Mouse (Mus musculus) liver, embryonic 14.5 days (tissue): Measurements from ENCODE around the gene Usp3. TPM values are rescaled to one million over a fixed set of nuclear protein-coding genes. Genes with fewer than 3 reads are reported as not detected.
A peak's percentile ranks its signal among the peaks of the same experiment; 100 is the strongest.

ENCODE experiments used
- ATAC-seq: fragments of 200-750 bp; cut with Nextera tagmentation; 2 replicates; pipeline ENCODE4 v1.8.0; 2017; ENCODE audit warnings: moderate number of reproducible peaks, mild to moderate bottlenecking, moderate library complexity; ENCODE audit not compliant: insufficient read depth
- DNase-seq, 3 experiments: peaks; one replicate each; pipeline ENCODE4 v3.0.0-alpha.2; 2012 to 2013; ENCODE audit warnings: low read depth in 3 of 3, low spot score in 3 of 3
- H3K27ac ChIP-seq: fragments of 300-500 bp; sonication (generic); 2 replicates; pipeline ENCODE4 v1.5.1; 2014; ENCODE audit warnings: moderate library complexity, mild to moderate bottlenecking, control low read depth, inconsistent platforms
- H3K27me3 ChIP-seq: fragments of 300-500 bp; sonication (generic); 2 replicates; pipeline ENCODE4 v1.6.1; 2014; ENCODE audit warnings: mild to moderate bottlenecking, low read length, moderate library complexity; ENCODE audit not compliant: control insufficient read depth, insufficient read depth
- H3K36me3 ChIP-seq: fragments of 300-500 bp; sonication (generic); replicated peaks from 2 replicates; pipeline ENCODE4 v1.6.1; 2014; ENCODE audit warnings: low read depth; ENCODE audit not compliant: control insufficient read depth, insufficient read depth
- H3K4me1 ChIP-seq, 2 experiments: fragments of 200-500 bp in 1 of 2; fragments of 300-500 bp in 1 of 2; sonication (generic) in 1 of 2; replicated peaks; 2 replicates each; pipeline ENCODE4 v1.6.1; 2012 to 2014; ENCODE audit warnings: antibody characterized with exemption in 1 of 2, inconsistent platforms in 1 of 2, low read length in 1 of 2; ENCODE audit not compliant: control insufficient read depth in 2 of 2, insufficient read depth in 2 of 2
- H3K4me2 ChIP-seq: fragments of 300-500 bp; sonication (generic); 2 replicates; pipeline ENCODE4 v1.6.1; 2014; ENCODE audit warnings: low read depth, mild to moderate bottlenecking, control low read depth, moderate library complexity
- H3K4me3 ChIP-seq, 2 experiments: fragments of 200-500 bp in 1 of 2; fragments of 300-500 bp in 1 of 2; sonication (generic) in 1 of 2; 2 replicates each; pipeline ENCODE4 v1.5.1; 2012 to 2014; ENCODE audit warnings: low read depth in 2 of 2, low read length in 2 of 2, mild to moderate bottlenecking in 2 of 2, control low read depth in 1 of 2, inconsistent platforms in 1 of 2, moderate library complexity in 1 of 2; ENCODE audit not compliant: insufficient read depth in 1 of 2
- H3K9ac ChIP-seq: fragments of 300-500 bp; sonication (generic); replicated peaks from 2 replicates; pipeline ENCODE4 v1.6.1; 2014; ENCODE audit warnings: mild to moderate bottlenecking, control low read depth, moderate library complexity
- H3K9me3 ChIP-seq: fragments of 300-500 bp; sonication (generic); 2 replicates; pipeline ENCODE4 v1.6.1; 2016; ENCODE audit warnings: low read length, mixed read lengths; ENCODE audit not compliant: control insufficient read depth
- CTCF ChIP-seq: IDR thresholded peaks from 2 replicates; pipeline ENCODE4 v1.5.1; 2016; ENCODE audit warnings: antibody characterized with exemption, low read depth, control low read depth
- EP300 ChIP-seq: IDR thresholded peaks from 2 replicates; pipeline ENCODE4 v1.6.1; 2016; ENCODE audit warnings: antibody characterized with exemption, low read depth
- WGBS: fragments of 180-500 bp; shearing (Covaris S2); extraction: QIAGEN DNeasy Blood & Tissue Kit; methylation state at CpG from one replicate; pipeline ENCODE4 v1.1.7; 2014; ENCODE audit not compliant: insufficient replicate concordance; 5-methylcytosine and 5-hydroxymethylcytosine counted together
- polyA plus RNA-seq, 2 experiments: library from polyadenylated mRNA; depleted of rRNA in 1 of 2; stranded (reverse) in 1 of 2; unstranded in 1 of 2; fragments of >200 nt; fragmentation: Nextera tagmentation in 1 of 2; extraction: Ambion mirVana in 1 of 2; gene quantifications; 2 replicates each; pipeline versions ENCODE4 v1.2.1 to v1.2.3; 2012 to 2014

The Usp3 gene
- polyA plus RNA-seq, 2 experiments = 6.7 to 14.8 TPM

- ATAC-seq = no peak
- Histone ChIP-seq H3K4me1 (peaks cover 4 to 23% of the 10 kb centered on the region in 2 experiments; a peak in 3 of 4 replicates), H3K4me2 (no peak overlapping the region), H3K4me3 (no peak overlapping the region), H3K36me3 (no peaks in the 10 kb centered on the region), H3K9me3 (no peaks in the 10 kb centered on the region), H3K27me3 (no peaks in the 10 kb centered on the region), H3K9ac (no peak overlapping the region), H3K27ac (no peak overlapping the region)
- TF ChIP-seq CTCF (no peak), EP300 (no peak)
- no peak for DNase-seq
- 36% methylated on average over 5 of the region's 5 CpGs for WGBS
Observed at GRCm38 (mm10) chr9:66598636-66599035, 5.7 kb upstream of the Usp3 start.

GRCm38 (mm10) chr9:66597480-66598215 lies 4.7 kb upstream of the Usp3 start:
- Histone ChIP-seq H3K27ac (no peak overlapping the region), H3K4me3 (no peak overlapping the region), H3K27me3 (no peaks in the 10 kb centered on the region), H3K4me1 (peaks cover 7 to 25% of the 10 kb centered on the region in 2 experiments; a peak in 3 of 4 replicates), H3K9me3 (no peaks in the 10 kb centered on the region), H3K36me3 (no peaks in the 10 kb centered on the region), H3K9ac (no peak overlapping the region), H3K4me2 (no peak overlapping the region)
- DNase-seq (no peak), ATAC-seq (no peak)
- no peak for TF ChIP-seq CTCF
- no peak for TF ChIP-seq EP300
- 49% methylated on average over 7 of the region's 7 CpGs for WGBS

DNA sequence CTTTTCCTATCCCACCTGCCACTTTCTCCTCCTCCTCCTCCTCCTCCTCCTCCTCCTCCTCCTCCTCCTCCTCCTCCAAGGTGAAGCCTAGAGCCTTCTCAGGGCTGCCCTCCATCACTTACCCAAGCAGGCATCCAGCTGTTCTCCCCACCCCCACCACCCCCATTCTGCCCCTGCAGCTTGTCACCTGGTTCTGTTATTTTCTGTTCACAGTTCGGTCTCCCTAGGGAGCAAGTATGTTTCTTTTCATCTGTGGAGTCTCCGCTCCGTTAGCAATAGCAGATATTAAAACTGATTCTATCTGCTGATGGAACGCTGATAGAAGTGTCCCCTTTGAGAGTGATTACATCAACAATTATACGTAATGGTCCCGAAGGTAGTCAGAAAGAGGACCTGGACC lies 4.1 kb upstream of the Usp3 start:
- TF ChIP-seq CTCF (no peak), EP300 (no peak)
- peaks cover 7 to 25% of the 10 kb centered on the region in 2 experiments; a peak in 3 of 4 replicates for H3K4me1 ChIP-seq
- ATAC-seq (no peak), DNase-seq (no peak)
- H3K4me2 ChIP-seq = no peak overlapping the region
- no peak overlapping the region for H3K27ac ChIP-seq
- no peaks in the 10 kb centered on the region for H3K36me3 ChIP-seq
- 58% methylated on average over 6 of the region's 6 CpGs for WGBS
- no peaks in the 10 kb centered on the region for H3K9me3 ChIP-seq
- no peaks in the 10 kb centered on the region for H3K27me3 ChIP-seq
- no peak overlapping the region for H3K4me3 ChIP-seq
- no peak overlapping the region for H3K9ac ChIP-seq

GRCm38 (mm10) chr9:66595722-66596675 lies 3.1 kb upstream of the Usp3 start:
- Histone ChIP-seq H3K9me3 (no peaks in the 10 kb centered on the region), H3K4me3 (no peak overlapping the region), H3K9ac (no peak overlapping the region), H3K4me1 (peaks cover 7 to 27% of the 10 kb centered on the region in 2 experiments), H3K27me3 (no peaks in the 10 kb centered on the region), H3K27ac (no peak overlapping the region), H3K36me3 (no peaks in the 10 kb centered on the region), H3K4me2 (no peak overlapping the region)
- no peak for TF ChIP-seq EP300
- no peak for TF ChIP-seq CTCF
- 59% methylated on average over 5 of the region's 5 CpGs for WGBS
- no peak for ATAC-seq
- no peak for DNase-seq

DNA sequence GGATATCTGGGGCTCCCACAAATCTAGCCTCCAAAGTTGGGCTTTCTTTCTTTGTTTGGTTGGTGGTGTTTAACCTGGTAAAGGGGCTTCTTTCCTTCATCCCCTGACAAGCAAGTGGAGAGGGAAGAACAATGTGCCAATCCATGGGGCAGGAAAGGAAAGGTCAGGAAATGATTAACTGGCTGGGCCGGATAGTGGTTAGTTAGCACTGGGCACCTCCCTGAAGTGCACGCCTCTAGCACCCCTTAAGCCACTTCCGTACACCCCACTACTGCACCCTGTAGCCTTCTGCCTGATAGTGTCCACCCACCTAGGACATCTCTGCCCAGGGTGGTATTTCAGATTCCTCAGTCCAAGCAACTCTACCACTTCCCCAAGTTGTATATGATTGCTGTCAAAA lies 1.1 kb upstream of the Usp3 start:
- Histone ChIP-seq H3K4me2 (peak overlapping the region; percentile 88), H3K27ac (no peak overlapping the region), H3K36me3 (no peaks in the 10 kb centered on the region), H3K4me3 (peak overlapping the region in 1 of 2 experiments; percentile 96; a peak in 1 of 4 replicates), H3K27me3 (no peaks in the 10 kb centered on the region), H3K9me3 (no peaks in the 10 kb centered on the region), H3K9ac (no peak overlapping the region), H3K4me1 (peaks cover 4 to 23% of the 10 kb centered on the region in 2 experiments)
- DNase-seq = no peak
- 34% methylated on average over 3 of the region's 3 CpGs for WGBS
- TF ChIP-seq EP300 (no peak), CTCF (no peak)
- ATAC-seq = no peak
